Mouse (Mus musculus) E14TG2a.4 (cell line): ENCODE measurements around the gene Csnk1e.

ENCODE experiments used
- H3K27me3 ChIP-seq: 2 replicates; pipeline ENCODE4 v1.6.1; 2014; ENCODE audit warnings: low read length, control low read depth; ENCODE audit not compliant: insufficient read depth
- H3K36me3 ChIP-seq: 2 replicates; pipeline ENCODE4 v1.6.1; 2014; ENCODE audit warnings: low read length, control low read depth; ENCODE audit not compliant: insufficient read depth
- H3K4me1 ChIP-seq: replicated peaks from 2 replicates; pipeline ENCODE4 v1.6.1; 2014; ENCODE audit warnings: low read depth, low read length, control low read depth
- H3K4me3 ChIP-seq: replicated peaks from 2 replicates; pipeline ENCODE4 v1.5.1; 2014; ENCODE audit warnings: mild to moderate bottlenecking, low read length
- H3K9me3 ChIP-seq: 2 replicates; pipeline ENCODE4 v1.6.1; 2014; ENCODE audit warnings: low read length, control low read depth
- CTCF ChIP-seq: conservative IDR thresholded peaks from 2 replicates; pipeline ENCODE4 v1.5.1; 2014; ENCODE audit warnings: low read length
- NANOG ChIP-seq: IDR thresholded peaks from 2 replicates; pipeline ENCODE4 v1.6.1; 2014; ENCODE audit warnings: borderline replicate concordance, low read length, mixed read lengths
- POU5F1 ChIP-seq: IDR thresholded peaks from 2 replicates; pipeline ENCODE4 v1.6.1; 2014; ENCODE audit warnings: low read length, borderline replicate concordance

Csnk1e gene

DNA sequence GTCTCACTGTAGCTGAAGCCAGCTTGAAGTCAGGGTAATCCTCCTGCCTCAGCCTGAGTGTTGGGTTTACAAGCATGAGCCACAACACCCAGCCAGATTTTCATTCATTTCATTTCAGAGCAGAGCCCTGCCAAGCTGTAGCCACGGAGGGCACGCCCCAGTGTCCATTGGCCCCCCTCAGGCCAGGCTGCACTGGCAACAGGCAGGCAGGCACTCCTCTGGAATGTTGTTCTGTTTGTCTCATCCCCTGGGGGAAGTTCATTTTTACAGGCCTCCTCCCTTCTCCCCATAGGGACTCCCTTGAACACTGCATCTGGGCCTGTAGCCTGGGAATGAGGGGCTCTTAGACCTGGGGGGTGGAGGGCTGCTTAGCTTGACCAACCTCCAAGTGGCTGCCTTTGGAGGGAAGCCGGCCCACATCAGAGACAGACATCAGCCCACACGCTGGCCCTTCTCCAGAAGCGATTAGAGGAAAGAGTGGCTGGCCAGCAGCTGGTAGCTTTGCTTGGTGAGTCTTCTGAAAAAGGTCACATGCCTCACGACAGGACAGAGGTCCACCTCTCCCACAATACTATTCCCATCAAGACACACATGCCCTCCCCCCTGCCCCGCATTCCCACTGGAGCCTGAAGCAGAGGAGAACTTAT is 63.8 kb downstream of the Csnk1e start:
- H3K4me1 ChIP-seq: peaks cover 90% of the 10 kb centered on the region
- TF ChIP-seq NANOG: no peak
- TF ChIP-seq POU5F1: no peak
- TF ChIP-seq CTCF: no peak
- no peaks in the 10 kb centered on the region for H3K9me3 ChIP-seq
- H3K27me3 ChIP-seq: no peaks in the 10 kb centered on the region
- H3K36me3 ChIP-seq: peaks cover 70% of the 10 kb centered on the region
- H3K4me3 ChIP-seq: no peak overlapping the region

DNA sequence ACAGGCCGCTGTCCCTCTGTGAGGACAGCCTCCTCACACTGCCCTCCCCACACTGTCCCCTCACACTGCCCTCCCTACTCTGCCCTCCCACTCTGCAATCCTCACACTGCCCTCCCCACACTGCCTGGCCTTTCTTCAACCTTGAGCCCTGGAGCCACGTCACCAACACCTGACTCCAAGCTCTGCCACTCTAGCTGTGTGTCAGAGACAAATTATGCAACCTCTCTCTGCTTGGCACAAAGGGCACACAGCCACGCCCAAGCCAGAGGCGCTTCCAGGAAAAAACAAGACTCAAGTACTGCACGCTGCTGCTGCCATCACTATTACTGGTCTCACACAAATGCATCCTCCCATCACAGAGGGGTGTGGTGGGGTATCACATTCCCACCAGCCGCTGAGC is 64.9 kb downstream of the Csnk1e start:
- Histone ChIP-seq H3K9me3 (no peaks in the 10 kb centered on the region), H3K27me3 (no peaks in the 10 kb centered on the region), H3K4me3 (no peak overlapping the region), H3K36me3 (peaks cover 70% of the 10 kb centered on the region), H3K4me1 (peaks cover 79% of the 10 kb centered on the region)
- TF ChIP-seq POU5F1 (no peak), NANOG (no peak), CTCF (no peak)

DNA sequence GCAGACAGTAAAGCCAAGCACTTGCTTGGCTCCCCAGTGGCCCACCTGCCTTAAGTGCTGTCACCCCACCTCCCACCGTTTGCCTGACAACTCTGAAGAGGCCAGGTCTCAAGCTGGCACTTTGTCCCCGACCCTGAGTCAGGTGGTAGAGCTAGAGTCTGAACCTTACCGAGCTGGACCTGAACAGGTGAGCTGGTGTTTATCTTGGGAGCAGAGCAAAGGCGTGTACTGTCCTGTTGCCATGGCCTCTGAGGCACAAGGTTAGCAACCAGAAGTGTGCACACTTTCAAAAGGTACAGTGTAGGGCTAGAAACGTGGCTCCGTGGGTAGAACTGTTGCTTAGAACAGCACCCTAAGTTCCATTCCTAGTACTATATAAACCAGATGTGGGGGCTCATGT is 67.2 kb downstream of the Csnk1e start:
- peaks cover 70% of the 10 kb centered on the region for H3K36me3 ChIP-seq
- H3K4me1 ChIP-seq: peaks cover 56% of the 10 kb centered on the region
- TF ChIP-seq NANOG: no peak
- TF ChIP-seq CTCF: no peak
- TF ChIP-seq POU5F1: no peak
- H3K4me3 ChIP-seq: no peak overlapping the region
- H3K9me3 ChIP-seq: no peaks in the 10 kb centered on the region
- H3K27me3 ChIP-seq: no peaks in the 10 kb centered on the region

DNA sequence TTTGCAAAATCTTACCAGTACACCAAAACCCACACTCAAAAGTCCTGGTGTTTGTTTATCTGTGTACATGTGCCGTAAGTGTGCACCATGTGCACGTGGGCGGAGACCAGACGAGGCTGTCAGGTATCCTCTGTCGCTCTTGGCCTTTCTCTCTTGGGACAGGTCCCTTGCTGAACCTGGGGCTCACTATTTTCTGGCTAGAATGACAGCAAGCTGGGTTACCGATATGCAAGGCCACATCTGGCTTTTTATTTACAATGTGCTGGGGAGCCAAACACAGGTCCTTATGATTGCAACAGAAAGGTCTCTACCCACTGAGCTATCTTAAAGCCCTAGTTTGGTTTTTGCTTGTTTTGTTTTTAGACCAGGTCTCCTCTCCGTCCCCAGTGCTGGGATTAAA is 67.8 kb downstream of the Csnk1e start:
- no peaks in the 10 kb centered on the region for H3K9me3 ChIP-seq
- peaks cover 66% of the 10 kb centered on the region for H3K36me3 ChIP-seq
- TF ChIP-seq CTCF (no peak), NANOG (no peak), POU5F1 (no peak)
- no peak overlapping the region for H3K4me3 ChIP-seq
- H3K4me1 ChIP-seq: peaks cover 51% of the 10 kb centered on the region
- H3K27me3 ChIP-seq: no peaks in the 10 kb centered on the region

DNA sequence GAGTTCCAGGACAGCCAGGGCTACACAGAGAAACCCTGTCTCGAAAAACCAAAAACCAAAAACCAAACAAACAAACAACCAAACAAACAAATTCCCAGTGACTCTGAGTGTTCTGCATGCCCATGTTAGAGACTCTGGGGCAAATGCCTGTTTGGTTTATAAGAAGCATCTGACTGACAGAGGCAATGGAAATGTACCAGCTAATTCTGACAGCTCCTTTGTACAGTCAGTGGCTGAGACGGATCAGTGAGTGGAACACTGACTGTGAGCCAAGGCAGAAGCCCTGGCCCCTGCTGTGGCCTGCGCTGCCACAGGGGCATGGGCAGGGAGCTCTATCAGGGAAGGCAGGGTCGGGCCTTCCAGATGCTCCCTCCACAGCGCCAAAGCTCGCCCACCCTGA is 68.3 kb downstream of the Csnk1e start:
- Histone ChIP-seq H3K9me3 (no peaks in the 10 kb centered on the region), H3K27me3 (no peaks in the 10 kb centered on the region), H3K4me3 (no peak overlapping the region), H3K4me1 (peaks cover 50% of the 10 kb centered on the region), H3K36me3 (peaks cover 65% of the 10 kb centered on the region)
- TF ChIP-seq POU5F1 (no peak), NANOG (no peak), CTCF (no peak)

DNA sequence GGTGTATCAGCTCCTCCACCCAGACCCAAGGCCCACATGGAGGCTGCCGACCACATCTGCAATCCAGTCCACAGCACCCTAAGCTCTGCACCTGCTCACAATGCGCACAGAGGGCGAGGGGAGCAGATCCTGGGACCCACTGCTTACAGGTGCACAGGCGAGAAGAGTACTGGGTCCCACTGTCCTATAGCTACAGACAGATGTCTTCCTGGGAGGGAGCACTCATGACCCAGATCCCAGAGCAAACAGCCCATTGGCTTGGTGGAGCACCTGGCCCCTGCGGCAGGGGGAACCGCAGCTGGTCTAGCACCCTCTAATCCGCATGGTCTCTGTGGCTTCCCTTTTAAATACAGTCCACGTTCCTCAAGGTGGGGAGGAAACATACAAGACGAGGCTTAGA is 73.7 kb downstream of the Csnk1e start:
- no peak for TF ChIP-seq POU5F1
- TF ChIP-seq CTCF: no peak
- no peak for TF ChIP-seq NANOG
- Histone ChIP-seq H3K27me3 (no peaks in the 10 kb centered on the region), H3K36me3 (peaks cover 67% of the 10 kb centered on the region), H3K9me3 (no peaks in the 10 kb centered on the region), H3K4me3 (no peak overlapping the region), H3K4me1 (peaks cover 42% of the 10 kb centered on the region)

DNA sequence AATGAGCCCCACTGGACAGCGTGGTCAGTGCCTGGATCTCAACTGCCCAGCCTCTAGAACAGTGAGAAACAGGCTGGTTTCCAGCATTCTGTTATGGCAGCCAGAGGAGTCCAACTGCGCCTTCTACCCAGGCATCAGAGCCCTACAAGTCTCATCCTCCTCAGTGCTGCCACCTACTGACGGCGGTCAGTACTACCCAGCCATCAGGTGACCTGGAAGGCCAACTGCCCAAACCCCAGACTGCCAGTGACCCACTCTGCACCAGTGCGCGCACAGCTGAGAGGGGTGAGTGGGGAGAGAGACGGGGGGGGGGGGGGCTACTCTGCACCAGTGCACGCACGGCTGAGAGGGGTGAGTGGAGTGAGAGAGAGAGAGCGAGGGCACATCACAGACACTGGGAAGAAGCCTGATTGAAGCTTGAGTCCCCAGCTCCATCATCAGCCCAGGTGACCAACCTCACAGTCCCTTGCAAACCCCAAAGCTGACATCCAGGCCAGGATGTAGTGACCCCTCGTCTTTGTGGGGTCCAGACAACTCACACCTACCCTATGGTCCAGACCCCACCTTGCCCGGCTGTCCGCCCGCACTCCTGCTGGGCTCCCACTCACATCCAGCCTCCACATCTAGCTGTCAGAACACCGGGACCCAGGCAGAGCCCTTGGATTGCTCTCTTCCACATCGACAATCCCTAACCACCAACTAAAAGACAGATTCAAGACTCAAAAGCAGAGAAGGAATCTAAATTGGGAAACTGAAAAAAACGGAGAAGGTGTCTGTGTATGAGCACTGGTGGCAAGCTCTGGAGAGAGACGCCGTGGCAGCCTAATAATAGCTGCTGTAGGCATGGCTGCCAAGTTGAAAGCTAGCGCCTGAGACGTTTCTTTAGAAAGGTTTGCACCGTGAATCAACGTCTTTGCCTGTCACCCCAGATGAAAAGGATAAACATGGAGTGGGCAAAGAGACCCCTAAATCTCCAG is 74.6 kb downstream of the Csnk1e start:
- TF ChIP-seq NANOG (no peak), CTCF (peak; percentile 74)
- H3K4me1 ChIP-seq: peaks cover 51% of the 10 kb centered on the region
- H3K36me3 ChIP-seq: peaks cover 69% of the 10 kb centered on the region
- no peak overlapping the region for H3K4me3 ChIP-seq
- H3K9me3 ChIP-seq: no peaks in the 10 kb centered on the region
- H3K27me3 ChIP-seq: no peaks in the 10 kb centered on the region

DNA sequence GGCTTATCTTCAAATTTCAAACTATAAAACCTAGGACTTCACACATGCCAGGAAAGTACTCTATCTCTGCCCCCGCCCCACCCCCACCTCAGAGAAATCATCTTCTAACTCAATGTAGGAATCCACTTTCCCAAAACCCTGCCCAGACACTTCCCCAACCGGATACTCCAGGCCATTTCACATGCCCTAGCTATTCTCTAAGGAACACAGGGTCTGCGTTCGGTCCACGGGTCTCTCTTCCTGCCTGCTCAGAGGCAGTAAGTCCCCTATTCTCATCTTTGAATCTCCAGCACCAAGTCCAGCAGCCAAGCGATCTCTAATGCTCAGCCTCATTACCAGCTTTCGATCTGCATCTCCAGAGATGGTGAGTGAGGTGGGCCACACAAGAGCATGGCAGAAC is 75.7 kb downstream of the Csnk1e start:
- Histone ChIP-seq H3K36me3 (peaks cover 69% of the 10 kb centered on the region), H3K4me3 (no peak overlapping the region), H3K27me3 (no peaks in the 10 kb centered on the region), H3K9me3 (no peaks in the 10 kb centered on the region), H3K4me1 (peaks cover 62% of the 10 kb centered on the region)
- TF ChIP-seq NANOG (no peak), POU5F1 (no peak), CTCF (no peak)

DNA sequence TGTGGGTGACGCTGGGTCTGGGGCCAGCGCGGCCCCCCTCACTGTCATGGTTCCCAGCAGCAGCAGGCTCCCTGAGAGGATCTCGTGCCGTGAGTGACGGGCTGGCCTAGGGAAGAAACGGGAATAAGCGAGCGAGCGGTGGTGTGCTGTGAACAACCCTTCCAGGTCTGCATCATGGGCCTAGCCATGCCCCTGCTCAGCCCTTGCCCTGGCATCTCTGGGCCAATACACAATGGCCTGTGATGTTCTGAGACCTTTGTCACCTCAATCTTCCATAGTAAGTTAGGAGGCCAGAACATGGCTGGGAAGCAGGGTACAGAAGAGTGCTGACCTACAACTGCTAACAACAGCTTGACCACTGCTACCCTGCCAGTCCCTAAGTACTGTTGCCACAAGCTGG is 76.8 kb downstream of the Csnk1e start:
- no peaks in the 10 kb centered on the region for H3K27me3 ChIP-seq
- H3K4me1 ChIP-seq: peaks cover 72% of the 10 kb centered on the region
- peaks cover 70% of the 10 kb centered on the region for H3K36me3 ChIP-seq
- H3K9me3 ChIP-seq: no peaks in the 10 kb centered on the region
- no peak for TF ChIP-seq NANOG
- no peak for TF ChIP-seq POU5F1
- TF ChIP-seq CTCF: no peak
- H3K4me3 ChIP-seq: no peak overlapping the region
